Mouse (Mus musculus) olfactory bulb, adult 2 months (tissue): ENCODE measurements around the gene Atrn.

Source experiments
- CTCF ChIP-seq: fragments of 200-500 bp; IDR thresholded peaks from 2 replicates; pipeline ENCODE4 v1.5.1; 2012; ENCODE audit warnings: low read depth, mild to moderate bottlenecking, low read length, moderate library complexity; ENCODE audit not compliant: insufficient read depth
- POLR2A ChIP-seq: fragments of 200-500 bp; IDR thresholded peaks from 2 replicates; pipeline ENCODE4 v1.6.1; 2012; ENCODE audit warnings: mild to moderate bottlenecking, low read depth, low read length, moderate library complexity; ENCODE audit not compliant: insufficient read depth

DNA sequence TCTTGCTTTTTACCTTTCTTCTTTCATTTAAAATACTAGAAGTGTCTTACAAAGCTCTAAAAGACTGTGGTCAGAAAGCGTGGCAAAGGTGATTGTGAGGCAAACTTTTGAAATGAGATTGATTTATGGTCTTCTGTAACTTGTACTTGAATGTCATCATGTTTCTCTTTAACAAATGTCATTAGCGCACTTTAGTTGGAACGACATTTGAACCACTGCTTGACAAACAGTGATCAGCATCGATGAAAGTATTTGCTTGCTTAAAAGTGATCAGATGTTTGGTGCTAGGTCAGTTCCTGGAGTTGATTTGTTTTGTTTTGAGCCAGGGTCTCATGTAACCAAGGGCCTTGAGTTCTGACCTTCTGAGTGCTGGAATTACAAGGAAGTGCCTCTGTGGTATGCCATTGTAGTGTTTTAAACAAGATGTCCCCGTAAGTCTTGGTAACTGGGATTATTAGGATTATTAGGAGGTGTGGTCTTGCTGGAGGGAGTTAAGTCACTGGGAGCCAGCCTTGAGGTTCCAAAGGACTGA is 12.8 kb downstream of the Atrn start:
- TF ChIP-seq CTCF (no peak), POLR2A (no peak)
